Comparison of ENCODE assay signal across 8 mouse cellular contexts in genomic region chr10:111010480-111011225, GRCm38 (mm10). TPM values are rescaled to one million over a fixed set of nuclear protein-coding genes. Genes with fewer than 3 reads are reported as not detected.
DNase-seq lines count a peak whose midpoint lies in the region; ATAC-seq and TF ChIP-seq lines count a peak whose summit lies in the region.

No protein-coding gene starts in this region.

- peak overlapping the region; percentile 93 for H3K9ac ChIP-seq in kidney, embryonic 14.5 days (ENCODE audit: low read depth, low read length)
- H3K9ac ChIP-seq in stomach, embryonic 16.5 days (ENCODE audit: low read length), result peak overlapping the region; percentile 94

- no peak for TF ChIP-seq CTCF in thymus, adult 2 months (IDR thresholded peaks at IDR 0.05; ENCODE audit: borderline replicate concordance, control insufficient read depth, extremely low read depth, insufficient read depth, low read length, poor library complexity)

- peak overlapping the region; percentile 38 for H3K27ac ChIP-seq in thymus, adult 2 months (ENCODE audit: control insufficient read depth, insufficient read depth, low read length)
- H3K27ac ChIP-seq in kidney, embryonic 14.5 days (ENCODE audit: low read depth, low read length), result peak overlapping the region; percentile 91
- H3K27ac ChIP-seq in stomach, embryonic 16.5 days (ENCODE audit: low read length), result peak overlapping the region; percentile 93

- H3K36me3 ChIP-seq in thymus, adult 2 months (ENCODE audit: control insufficient read depth, insufficient read depth, low read length), result no peaks in the 10 kb centered on the region
- no peaks in the 10 kb centered on the region for H3K36me3 ChIP-seq in kidney, embryonic 14.5 days (ENCODE audit: control insufficient read depth, insufficient read depth, low read length)
- no peaks in the 10 kb centered on the region for H3K36me3 ChIP-seq in stomach, embryonic 16.5 days (ENCODE audit: control insufficient read depth, insufficient read depth, low read length)

- H3K4me3 ChIP-seq in thymus, adult 2 months (ENCODE audit: control insufficient read depth, insufficient read depth, low read length), result peak overlapping the region; percentile 80
- H3K4me3 ChIP-seq in kidney, embryonic 14.5 days (ENCODE audit: low read length), result peak overlapping the region; percentile 60
- H3K4me3 ChIP-seq in stomach, embryonic 16.5 days (replicated peaks; ENCODE audit: low read length), result peak overlapping the region; percentile 80

- H3K9me3 ChIP-seq in kidney, embryonic 14.5 days (ENCODE audit: control insufficient read depth, low read length), result no peaks in the 10 kb centered on the region
- no peaks in the 10 kb centered on the region for H3K9me3 ChIP-seq in stomach, embryonic 16.5 days (replicated peaks; ENCODE audit: control insufficient read depth, low read length)

- no peak for ATAC-seq in kidney, embryonic 14.5 days (ENCODE audit: low FRiP score, low TSS enrichment)
- ATAC-seq in stomach, embryonic 16.5 days (ENCODE audit: insufficient read depth, low FRiP score), result no peak
- no peak for ATAC-seq in granulocyte monocyte progenitor cell, adult 5-6 weeks (replicated peaks; ENCODE audit: poor library complexity, severe bottlenecking)

- no peaks in the 10 kb centered on the region for H3K27me3 ChIP-seq in thymus, adult 2 months (ENCODE audit: control insufficient read depth, insufficient read depth, low read length)
- no peaks in the 10 kb centered on the region for H3K27me3 ChIP-seq in kidney, embryonic 14.5 days (ENCODE audit: control insufficient read depth, insufficient read depth, low read length)
- H3K27me3 ChIP-seq in stomach, embryonic 16.5 days (ENCODE audit: control insufficient read depth, insufficient read depth, low read length), result no peaks in the 10 kb centered on the region

- TF ChIP-seq POLR2A in thymus, adult 2 months (IDR thresholded peaks at IDR 0.05; ENCODE audit: control insufficient read depth, extremely low read depth, insufficient read depth, low read length, poor library complexity), result no peak

- peak; percentile 13 for DNase-seq in thymus, adult 2 months
- DNase-seq in thymus, postnatal 4 days, result no peak
- peak; percentile 62 for DNase-seq in cerebellum, adult 9-11 months
- DNase-seq in heart, adult 8-10 months (ENCODE audit: low spot score), result peak; percentile 42
- DNase-seq in lung, postnatal 14 days, result peak; percentile 10

- no peaks in the 10 kb centered on the region for H3K4me1 ChIP-seq in thymus, adult 2 months (replicated peaks; ENCODE audit: control insufficient read depth, insufficient read depth, low read length)
- H3K4me1 ChIP-seq in kidney, embryonic 14.5 days (ENCODE audit: control insufficient read depth, insufficient read depth, low read length), result peaks cover 2% of the 10 kb centered on the region
- H3K4me1 ChIP-seq in stomach, embryonic 16.5 days (ENCODE audit: control insufficient read depth, insufficient read depth, low read length), result peaks cover 5% of the 10 kb centered on the region; the same call in 1 of the 2 replicates

- WGBS in thymus, adult 2 months, result 1% methylated on average over 19 of the region's 19 CpGs
- 0% methylated on average over 19 of the region's 19 CpGs for WGBS in kidney, embryonic 14.5 days
- WGBS in stomach, embryonic 16.5 days, result under 1% methylated on average over 19 of the region's 19 CpGs

- peak overlapping the region; percentile 87 for H3K4me2 ChIP-seq in kidney, embryonic 14.5 days (replicated peaks; ENCODE audit: low read depth, low read length)
- peak overlapping the region; percentile 68 for H3K4me2 ChIP-seq in stomach, embryonic 16.5 days (ENCODE audit: low read depth, low read length)

RNA-seq across cellular contexts. Expression of gene Zdhhc17, which starts 0.7 kb away (rescaled TPM):
- polyA plus RNA-seq in thymus, adult 2 months (2012; rRNA removed), result 29.8 and 33.1 TPM in 2 replicates
- total RNA-seq in heart, adult 8-10 months (2022), result 10 to 100 TPM; 20.8 to 27.2 (median 23.2) TPM
- polyA plus RNA-seq in kidney, embryonic 14.5 days (2014; fragmentation: Nextera tagmentation; extraction: Ambion mirVana), result 18.2 and 33.5 TPM in 2 replicates
- 17.3 and 18.4 TPM in 2 replicates for polyA plus RNA-seq in stomach, embryonic 16.5 days (2015; fragmentation: Nextera tagmentation; extraction: Ambion mirVana)
- 24.2 and 26.7 TPM in 2 replicates for total RNA-seq in granulocyte monocyte progenitor cell, adult 5-6 weeks (2014; fragmentation: Nextera tagmentation)
- total RNA-seq in granulocyte monocyte progenitor cell, adult 5-6 weeks (2017), result 15.3 and 22.0 TPM in 2 replicates

Comparison
In these comparisons a context has a peak if more than half of its experiments do, and no peak if none do; other contexts are left out.
1. H3K27ac ChIP-seq: peak in every context shown above with its lines; median percentile 93 in stomach, embryonic 16.5 days; 91 in kidney, embryonic 14.5 days; 38 in thymus, adult 2 months.